Mouse (Mus musculus) liver, embryonic 11.5 days (tissue): ENCODE measurements around the gene Cemip2. TPM values are rescaled to one million over a fixed set of nuclear protein-coding genes. Genes with fewer than 3 reads are reported as not detected.
A peak's percentile ranks its signal among the peaks of the same experiment; 100 is the strongest.

Experiments
- ATAC-seq: fragments of 200-750 bp; cut with Nextera tagmentation; replicated peaks from 2 replicates; pipeline ENCODE4 v1.8.0; 2017; ENCODE audit warnings: moderate number of reproducible peaks, mild to moderate bottlenecking, moderate TSS enrichment, moderate library complexity; ENCODE audit not compliant: low FRiP score
- DNase-seq: peaks from one replicate; pipeline ENCODE4 v3.0.0-alpha.2; 2017; ENCODE audit warnings: low spot score
- H3K27ac ChIP-seq: fragments of 300-500 bp; sonication (generic); 2 replicates; pipeline ENCODE4 v1.5.1; 2014; ENCODE audit warnings: mild to moderate bottlenecking, low read depth, low read length, control low read depth
- H3K27me3 ChIP-seq: fragments of 300-500 bp; sonication (generic); replicated peaks from 2 replicates; pipeline ENCODE4 v1.6.1; 2014; ENCODE audit warnings: low read length, mixed read lengths; ENCODE audit not compliant: control insufficient read depth, insufficient read depth
- H3K36me3 ChIP-seq: fragments of 300-500 bp; sonication (generic); 2 replicates; pipeline ENCODE4 v1.6.1; 2014; ENCODE audit warnings: mild to moderate bottlenecking, low read length, moderate library complexity, mixed read lengths; ENCODE audit not compliant: control insufficient read depth, insufficient read depth
- H3K4me1 ChIP-seq: fragments of 300-500 bp; sonication (generic); replicated peaks from 2 replicates; pipeline ENCODE4 v1.6.1; 2014; ENCODE audit warnings: low read length, mixed read lengths; ENCODE audit not compliant: control insufficient read depth, insufficient read depth
- H3K4me2 ChIP-seq: fragments of 300-500 bp; sonication (generic); 2 replicates; pipeline ENCODE4 v1.6.1; 2014; ENCODE audit warnings: mild to moderate bottlenecking, control low read depth, moderate library complexity
- H3K4me3 ChIP-seq: fragments of 300-500 bp; sonication (generic); 2 replicates; pipeline ENCODE4 v1.5.1; 2014; ENCODE audit warnings: low read depth, low read length, control low read depth
- H3K9ac ChIP-seq: fragments of 300-500 bp; sonication (generic); 2 replicates; pipeline ENCODE4 v1.6.1; 2014; ENCODE audit warnings: low read depth, low read length, control low read depth
- H3K9me3 ChIP-seq: fragments of 300-500 bp; sonication (generic); 2 replicates; pipeline ENCODE4 v1.6.1; 2016; ENCODE audit warnings: low read length, inconsistent platforms, mixed read lengths; ENCODE audit not compliant: control insufficient read depth
- WGBS: fragments of 180-500 bp; shearing (Covaris S2); extraction: QIAGEN DNeasy Blood & Tissue Kit; methylation state at CpG from one replicate; pipeline ENCODE4 v1.1.7; 2014; 5-methylcytosine and 5-hydroxymethylcytosine counted together
- polyA plus RNA-seq: library from polyadenylated mRNA; unstranded; fragments of >200 nt; fragmentation: Nextera tagmentation; extraction: Ambion mirVana; gene quantifications from 2 replicates; pipeline ENCODE4 v1.2.1, GENCODE M21; 2014

Cemip2 gene
- polyA plus RNA-seq, 1 experiment from 2014 or later, result 24.8 TPM

DNA sequence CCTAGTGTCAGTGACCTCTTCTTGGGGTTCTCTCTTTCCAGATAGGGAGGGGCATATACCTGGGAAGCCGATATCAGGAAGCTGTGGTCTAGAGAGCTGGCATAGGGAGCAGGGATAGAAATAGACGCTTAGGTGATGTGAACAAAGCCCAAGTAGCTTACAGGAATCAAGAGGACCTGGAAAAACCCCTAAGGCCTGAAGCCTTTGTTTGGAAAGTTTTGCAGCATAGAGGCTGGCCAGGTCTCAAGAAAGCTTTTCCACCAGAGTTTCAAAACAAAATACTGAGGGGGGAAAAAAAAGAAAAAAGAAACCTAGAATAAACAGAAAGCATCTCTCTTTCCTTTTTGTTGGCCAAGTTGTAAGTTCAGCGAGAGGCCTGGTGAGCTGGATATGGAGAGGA lies 104.9 kb downstream of the Cemip2 start:
- Histone ChIP-seq H3K4me3 (no peak overlapping the region), H3K27me3 (no peaks in the 10 kb centered on the region), H3K27ac (peak overlapping the region; percentile 52; the same call in 1 of the 2 replicates)

DNA sequence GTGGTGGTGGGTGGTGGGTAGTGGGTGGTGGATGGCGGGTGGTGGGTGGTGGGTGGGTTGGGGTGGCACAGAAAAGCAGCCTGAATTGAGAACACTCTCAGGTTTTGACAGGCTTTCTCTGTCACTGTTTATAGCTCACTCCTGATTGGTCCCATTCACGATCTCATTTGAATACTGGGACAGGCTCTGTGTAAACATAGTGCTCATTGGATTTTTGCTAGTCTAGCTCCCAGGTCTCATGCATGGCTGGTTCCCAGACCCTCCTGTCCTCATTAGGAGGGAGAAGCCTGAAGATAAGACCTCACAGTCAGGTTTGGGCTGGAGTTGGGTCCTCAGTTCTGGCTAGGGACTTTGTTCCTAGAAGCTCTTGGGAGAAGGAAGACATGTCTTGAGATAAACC lies 105.8 kb downstream of the Cemip2 start:
- no peak overlapping the region for H3K9ac ChIP-seq
- H3K4me1 ChIP-seq, result no peaks in the 10 kb centered on the region; the same call in 1 of the 2 replicates
- ATAC-seq (no peak), DNase-seq (no peak)
- H3K27ac ChIP-seq, result no peak overlapping the region
- H3K36me3 ChIP-seq, result no peaks in the 10 kb centered on the region
- no peaks in the 10 kb centered on the region for H3K9me3 ChIP-seq
- H3K4me2 ChIP-seq, result no peak overlapping the region
- H3K4me3 ChIP-seq, result no peak overlapping the region
- WGBS, result 92% methylated on average over 2 of the region's 2 CpGs
- no peaks in the 10 kb centered on the region for H3K27me3 ChIP-seq

More for the DNA sequence above, 104.9 kb downstream of the Cemip2 start:
- ATAC-seq (no peak), DNase-seq (no peak)
- 61% methylated on average over 3 of the region's 3 CpGs for WGBS
- Histone ChIP-seq H3K9me3 (no peaks in the 10 kb centered on the region), H3K9ac (no peak overlapping the region), H3K4me2 (no peak overlapping the region), H3K36me3 (no peaks in the 10 kb centered on the region), H3K4me1 (no peaks in the 10 kb centered on the region; the same call in 1 of the 2 replicates)

DNA sequence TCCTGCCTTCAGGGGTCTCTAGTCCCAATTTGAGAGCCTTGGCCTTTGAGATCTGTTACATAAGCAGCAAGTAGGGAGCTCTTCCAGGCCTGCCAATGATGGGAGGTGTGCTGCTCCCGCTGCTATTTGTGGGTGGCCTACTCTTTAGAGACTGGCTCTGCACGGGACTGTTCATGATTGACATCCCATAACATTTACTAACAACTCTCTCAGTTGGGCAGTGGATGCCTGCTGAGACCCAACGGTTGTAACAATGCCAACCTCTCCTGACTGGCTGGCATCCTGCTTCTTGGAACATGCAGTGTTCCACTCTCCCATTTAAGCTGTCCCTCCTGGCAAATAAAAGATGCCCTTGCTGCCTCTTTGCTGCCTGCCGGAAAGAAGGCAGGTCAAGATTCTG lies 106.2 kb downstream of the Cemip2 start:
- Histone ChIP-seq H3K4me3 (no peak overlapping the region), H3K36me3 (no peaks in the 10 kb centered on the region), H3K27me3 (no peaks in the 10 kb centered on the region), H3K9ac (no peak overlapping the region), H3K9me3 (no peaks in the 10 kb centered on the region), H3K4me1 (no peaks in the 10 kb centered on the region; the same call in 1 of the 2 replicates), H3K27ac (no peak overlapping the region), H3K4me2 (no peak overlapping the region)
- DNase-seq (no peak), ATAC-seq (no peak)
- 80% methylated on average over 4 of the region's 4 CpGs for whole genome bisulfite sequencing

DNA sequence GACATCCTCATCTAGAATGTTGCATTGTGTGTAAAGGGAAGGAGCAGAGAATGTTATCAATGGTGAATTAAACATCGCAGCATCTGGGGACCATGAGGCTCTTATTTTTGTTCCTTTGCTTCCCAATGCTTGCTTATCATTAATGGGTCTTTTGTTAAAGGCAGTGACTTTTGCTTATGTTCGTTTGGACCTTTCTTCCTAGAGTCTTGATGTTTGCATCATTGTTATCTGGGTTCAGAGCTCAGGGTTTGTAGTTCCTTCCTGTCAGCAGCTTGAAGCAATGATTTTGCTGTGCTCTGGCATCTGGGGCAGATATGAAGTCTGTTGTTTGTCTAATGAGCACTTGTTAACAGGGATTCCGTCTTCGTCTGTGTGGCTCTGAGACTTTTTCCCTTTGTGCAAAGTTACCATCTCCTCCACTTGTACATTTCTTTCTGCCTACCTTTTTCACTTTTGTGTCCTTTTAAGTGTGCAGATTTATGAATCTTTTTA lies 108.1 kb downstream of the Cemip2 start:
- no peak for DNase-seq
- H3K9me3 ChIP-seq, result no peaks in the 10 kb centered on the region
- H3K9ac ChIP-seq, result no peak overlapping the region
- H3K4me3 ChIP-seq, result no peak overlapping the region
- no peak overlapping the region for H3K27ac ChIP-seq
- WGBS, result 45% methylated on average over 4 of the region's 4 CpGs
- no peaks in the 10 kb centered on the region for H3K36me3 ChIP-seq
- H3K4me2 ChIP-seq, result no peak overlapping the region
- H3K27me3 ChIP-seq, result no peaks in the 10 kb centered on the region
- no peaks in the 10 kb centered on the region; the same call in 1 of the 2 replicates for H3K4me1 ChIP-seq
- no peak for ATAC-seq

DNA sequence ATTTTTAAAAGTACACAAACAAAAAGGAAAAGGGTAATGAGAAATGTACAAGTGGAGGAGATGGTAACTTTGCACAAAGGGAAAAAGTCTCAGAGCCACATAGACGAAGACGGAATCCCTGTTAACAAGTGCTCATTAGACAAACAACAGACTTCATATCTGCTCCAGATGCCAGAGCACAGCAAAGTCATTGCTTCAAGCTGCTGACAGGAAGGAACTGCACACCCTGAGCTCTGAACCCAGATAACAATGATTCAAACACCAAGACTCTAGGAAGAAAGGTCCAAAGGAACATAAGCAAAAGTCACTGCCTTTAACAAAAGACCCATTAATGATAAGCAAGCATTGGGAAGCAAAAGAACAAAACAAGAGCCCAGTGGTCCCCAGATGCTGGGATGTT lies 112.6 kb downstream of the Cemip2 start:
- no peaks in the 10 kb centered on the region for H3K27me3 ChIP-seq
- H3K27ac ChIP-seq, result no peak overlapping the region
- no peaks in the 10 kb centered on the region for H3K36me3 ChIP-seq
- H3K9ac ChIP-seq, result no peak overlapping the region
- DNase-seq (no peak), ATAC-seq (no peak)
- 21% methylated on average over 2 of the region's 2 CpGs for WGBS
- H3K4me1 ChIP-seq, result no peaks in the 10 kb centered on the region
- H3K4me3 ChIP-seq, result no peak overlapping the region
- H3K9me3 ChIP-seq, result no peaks in the 10 kb centered on the region
- no peak overlapping the region for H3K4me2 ChIP-seq

DNA sequence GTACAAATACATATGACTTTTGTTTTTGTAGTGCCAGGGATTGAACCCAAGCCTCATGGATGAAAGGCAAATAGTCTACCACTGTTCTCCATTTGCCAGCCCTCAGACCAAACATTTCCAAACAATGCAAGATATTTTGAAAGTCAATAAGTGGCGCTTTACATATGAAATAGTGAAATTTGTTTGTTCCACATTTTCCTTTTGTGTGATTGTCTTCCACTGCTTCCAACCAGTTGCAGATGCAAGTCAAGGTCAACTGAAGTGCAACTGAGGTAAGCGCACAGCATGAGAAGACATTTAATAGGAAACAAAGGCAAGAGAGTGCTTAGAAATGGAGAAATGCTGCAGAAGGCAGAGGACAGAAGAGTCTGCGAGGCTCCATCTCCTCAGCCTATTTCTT lies 116.7 kb downstream of the Cemip2 start:
- DNase-seq (no peak), ATAC-seq (no peak)
- Histone ChIP-seq H3K9me3 (no peaks in the 10 kb centered on the region), H3K4me3 (no peak overlapping the region), H3K27ac (no peak overlapping the region), H3K27me3 (no peaks in the 10 kb centered on the region), H3K4me1 (no peaks in the 10 kb centered on the region), H3K9ac (no peak overlapping the region), H3K4me2 (no peak overlapping the region), H3K36me3 (no peaks in the 10 kb centered on the region)
- 90% methylated on average over 3 of the region's 3 CpGs for WGBS

DNA sequence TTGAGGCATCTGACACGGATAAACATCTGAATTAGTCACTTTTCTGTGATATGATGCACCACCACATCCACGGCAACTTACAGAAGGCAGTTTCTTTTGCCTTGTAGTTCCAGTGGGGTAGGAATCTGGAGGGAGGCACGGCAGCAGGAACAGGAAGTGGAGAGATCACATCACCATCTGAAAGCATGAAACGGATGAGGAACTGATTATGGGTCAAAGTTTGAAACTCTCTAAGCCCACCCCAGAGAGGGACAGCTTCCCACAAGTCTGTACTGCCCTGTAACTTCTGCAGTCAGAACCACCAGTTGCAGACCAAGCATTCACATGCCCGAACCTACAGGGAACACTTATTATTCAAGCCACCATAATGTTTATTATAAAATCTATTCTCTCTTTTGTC lies 117.4 kb downstream of the Cemip2 start:
- Histone ChIP-seq H3K4me3 (no peak overlapping the region), H3K9ac (no peak overlapping the region), H3K4me1 (no peaks in the 10 kb centered on the region), H3K27ac (no peak overlapping the region), H3K4me2 (no peak overlapping the region), H3K36me3 (no peaks in the 10 kb centered on the region), H3K9me3 (no peaks in the 10 kb centered on the region), H3K27me3 (no peaks in the 10 kb centered on the region)
- DNase-seq (no peak), ATAC-seq (no peak)
- WGBS, result 45% methylated on average over 5 of the region's 5 CpGs

DNA sequence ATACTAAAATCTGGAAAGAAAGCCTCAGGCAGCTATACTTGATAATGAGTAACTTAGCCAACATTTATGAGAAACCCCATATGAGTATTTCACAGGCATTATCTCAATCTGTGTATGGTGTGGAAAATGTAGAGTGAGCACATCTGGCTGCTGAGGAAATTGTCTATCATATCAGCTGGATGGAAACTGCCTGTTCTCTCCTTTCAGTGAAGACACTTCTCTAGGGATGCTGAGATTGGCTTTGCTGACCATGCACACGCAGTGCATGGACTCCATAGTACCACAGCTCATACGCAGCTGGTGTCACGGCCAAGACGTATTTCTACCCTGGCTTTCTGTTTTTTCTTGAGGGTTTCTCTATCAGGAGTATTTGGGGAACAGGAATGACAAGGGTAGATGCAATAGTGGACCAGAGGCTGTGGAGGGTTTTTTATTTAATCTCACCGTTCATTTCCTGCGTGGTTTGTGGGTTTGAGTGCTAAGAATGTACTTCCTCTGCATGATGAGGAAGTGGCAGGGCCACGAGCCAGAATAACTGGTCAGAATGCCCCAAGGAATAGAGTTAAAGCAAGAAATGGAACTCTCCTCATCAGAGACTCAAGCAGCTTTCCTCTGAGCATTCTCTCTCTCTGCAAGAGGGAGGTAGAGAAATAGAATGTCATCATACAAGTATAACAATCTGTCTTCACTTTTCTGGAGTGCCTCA lies 119.1 kb downstream of the Cemip2 start:
- Histone ChIP-seq H3K27ac (no peak overlapping the region), H3K4me3 (no peak overlapping the region)
- no peak for ATAC-seq

More for the DNA sequence above, 119.1 kb downstream of the Cemip2 start:
- WGBS, result 36% methylated on average over 7 of the region's 7 CpGs
- Histone ChIP-seq H3K36me3 (no peaks in the 10 kb centered on the region), H3K27me3 (no peaks in the 10 kb centered on the region), H3K4me2 (no peak overlapping the region), H3K9me3 (no peaks in the 10 kb centered on the region), H3K9ac (no peak overlapping the region), H3K4me1 (no peaks in the 10 kb centered on the region)
- no peak for DNase-seq
